ENCODE assay signal across 17 mouse cellular contexts in genomic region chr8:47380725-47381124, GRCm38 (mm10).
DNase-seq lines count a peak whose midpoint lies in the region; ATAC-seq and TF ChIP-seq lines count a peak whose summit lies in the region.
"Had no signal": no experiment of that assay in that cellular context is flagged by ENCODE, and none has a peak within 500 bp of the region (broad histone marks: within the 10 kb centered on the region; RNA-seq: fewer than 3 reads in every experiment).

No protein-coding gene starts in this region.

- H3K9me3 ChIP-seq in heart, embryonic 13.5 days = no peaks in the 10 kb centered on the region
- H3K9me3 ChIP-seq in kidney, embryonic 14.5 days (ENCODE audit: control insufficient read depth, low read length) = no peaks in the 10 kb centered on the region
- H3K9me3 ChIP-seq in hindbrain, embryonic 15.5 days = no peaks in the 10 kb centered on the region
- H3K9me3 ChIP-seq: midbrain, embryonic 13.5 days had no signal

- WGBS in heart, embryonic 13.5 days = 84% methylated on average over 6 of the region's 6 CpGs
- WGBS in kidney, embryonic 14.5 days = 74% methylated on average over 6 of the region's 6 CpGs
- 43% methylated on average over 6 of the region's 6 CpGs for WGBS in hindbrain, embryonic 15.5 days
- WGBS in thymus, adult 2 months = 86% methylated on average over 6 of the region's 6 CpGs

- H3K36me3 ChIP-seq in heart, embryonic 13.5 days = no peaks in the 10 kb centered on the region
- H3K36me3 ChIP-seq in kidney, embryonic 14.5 days (ENCODE audit: control insufficient read depth, insufficient read depth, low read length) = no peaks in the 10 kb centered on the region
- H3K36me3 ChIP-seq in hindbrain, embryonic 15.5 days = no peaks in the 10 kb centered on the region
- no peaks in the 10 kb centered on the region for H3K36me3 ChIP-seq in thymus, adult 2 months (ENCODE audit: control insufficient read depth, insufficient read depth, low read length)
- H3K36me3 ChIP-seq: midbrain, embryonic 13.5 days had no signal

- no peaks in the 10 kb centered on the region for H3K27me3 ChIP-seq in heart, embryonic 13.5 days (replicated peaks)
- no peaks in the 10 kb centered on the region for H3K27me3 ChIP-seq in kidney, embryonic 14.5 days (ENCODE audit: control insufficient read depth, insufficient read depth, low read length)
- H3K27me3 ChIP-seq in hindbrain, embryonic 15.5 days = no peaks in the 10 kb centered on the region
- H3K27me3 ChIP-seq in thymus, adult 2 months (ENCODE audit: control insufficient read depth, insufficient read depth, low read length) = no peaks in the 10 kb centered on the region
- H3K27me3 ChIP-seq: midbrain, embryonic 13.5 days had no signal

- H3K9ac ChIP-seq in heart, embryonic 13.5 days = no peak overlapping the region
- no peak overlapping the region for H3K9ac ChIP-seq in kidney, embryonic 14.5 days (ENCODE audit: low read depth, low read length)
- H3K9ac ChIP-seq in hindbrain, embryonic 15.5 days = no peak overlapping the region
- H3K9ac ChIP-seq: lung, embryonic 14.5 days; midbrain, embryonic 13.5 days had no signal

- no peak for ATAC-seq in heart, embryonic 13.5 days (ENCODE audit: extremely low read depth, insufficient number of reproducible peaks, low FRiP score, low TSS enrichment)
- ATAC-seq in kidney, embryonic 14.5 days (ENCODE audit: low FRiP score, low TSS enrichment) = no peak
- ATAC-seq in hindbrain, embryonic 15.5 days (ENCODE audit: low FRiP score, low read depth) = no peak; the same call in 1 of the 2 replicates
- ATAC-seq: CD4-positive, CD25-positive, alpha-beta regulatory T cell, adult 4 months; midbrain, embryonic 13.5 days had no signal

- TF ChIP-seq CTCF in thymus, adult 2 months (IDR thresholded peaks at IDR 0.05; ENCODE audit: borderline replicate concordance, control insufficient read depth, extremely low read depth, insufficient read depth, low read length, poor library complexity) = no peak

- H3K4me3 ChIP-seq in heart, embryonic 13.5 days = no peak overlapping the region
- no peak overlapping the region for H3K4me3 ChIP-seq in kidney, embryonic 14.5 days (ENCODE audit: low read length)
- H3K4me3 ChIP-seq in hindbrain, embryonic 15.5 days = no peak overlapping the region
- H3K4me3 ChIP-seq in thymus, adult 2 months (ENCODE audit: control insufficient read depth, insufficient read depth, low read length) = no peak overlapping the region
- H3K4me3 ChIP-seq: midbrain, embryonic 13.5 days; myocyte had no signal

- DNase-seq in heart, adult 9 months (ENCODE audit: low spot score in 2 of 2) = no peak
- no peak for DNase-seq in kidney, adult 9 months
- peak; percentile 23 for DNase-seq in Muller cell, postnatal 12 days (ENCODE audit: inconsistent ontology term)
- no peak for DNase-seq in thymus, adult 2 months
- DNase-seq in spleen, postnatal 14 days (ENCODE audit: low spot score in 2 of 2) = no peak
- DNase-seq: cerebellum, adult 8-10 months; gastrocnemius, postnatal 14 days; thymus, postnatal 25 days had no signal

- H3K4me1 ChIP-seq in heart, embryonic 13.5 days = peaks cover 14% of the 10 kb centered on the region
- no peaks in the 10 kb centered on the region for H3K4me1 ChIP-seq in kidney, embryonic 14.5 days (ENCODE audit: control insufficient read depth, insufficient read depth, low read length)
- H3K4me1 ChIP-seq in hindbrain, embryonic 15.5 days (replicated peaks) = peaks cover 5% of the 10 kb centered on the region; the same call in 1 of the 2 replicates
- no peaks in the 10 kb centered on the region for H3K4me1 ChIP-seq in thymus, adult 2 months (replicated peaks; ENCODE audit: control insufficient read depth, insufficient read depth, low read length)
- H3K4me1 ChIP-seq: midbrain, embryonic 13.5 days had no signal

- no peak overlapping the region for H3K4me2 ChIP-seq in heart, embryonic 13.5 days
- no peak overlapping the region for H3K4me2 ChIP-seq in kidney, embryonic 14.5 days (replicated peaks; ENCODE audit: low read depth, low read length)
- no peak overlapping the region for H3K4me2 ChIP-seq in hindbrain, embryonic 15.5 days
- H3K4me2 ChIP-seq: liver, embryonic 11.5 days; lung, embryonic 14.5 days; midbrain, embryonic 13.5 days had no signal

- TF ChIP-seq POLR2A in thymus, adult 2 months (IDR thresholded peaks at IDR 0.05; ENCODE audit: control insufficient read depth, extremely low read depth, insufficient read depth, low read length, poor library complexity) = no peak

- peak overlapping the region; percentile 56 for H3K27ac ChIP-seq in heart, embryonic 13.5 days (replicated peaks)
- H3K27ac ChIP-seq in kidney, embryonic 14.5 days (ENCODE audit: low read depth, low read length) = peak overlapping the region; percentile 24; the same call in 1 of the 2 replicates
- 0 out of 2 replicates have a peak overlapping the region, but pooled peaks have one; percentile 7 for H3K27ac ChIP-seq in hindbrain, embryonic 15.5 days (replicated peaks)
- no peak overlapping the region for H3K27ac ChIP-seq in thymus, adult 2 months (ENCODE audit: control insufficient read depth, insufficient read depth, low read length)
- H3K27ac ChIP-seq: macrophage; midbrain, embryonic 13.5 days had no signal
